Mouse (Mus musculus) kidney, embryonic 16.5 days (tissue): ENCODE results near the gene Kcnd3. TPM values are rescaled to one million over a fixed set of nuclear protein-coding genes. Genes with fewer than 3 reads are reported as not detected.
A peak's percentile ranks its signal among the peaks of the same experiment; 100 is the strongest.

Experiments
- ATAC-seq: fragments of 200-750 bp; cut with Nextera tagmentation; 2 replicates; pipeline ENCODE4 v1.8.0; 2017; ENCODE audit warnings: moderate TSS enrichment; ENCODE audit not compliant: low FRiP score, low TSS enrichment
- H3K27ac ChIP-seq: fragments of 300-500 bp; sonication (generic); 2 replicates; pipeline ENCODE4 v1.5.1; 2014; ENCODE audit warnings: low read length
- H3K27me3 ChIP-seq: fragments of 300-500 bp; sonication (generic); 2 replicates; pipeline ENCODE4 v1.6.1; 2014; ENCODE audit warnings: low read length, control low read depth, mixed read lengths; ENCODE audit not compliant: insufficient read depth
- H3K36me3 ChIP-seq: fragments of 300-500 bp; sonication (generic); 2 replicates; pipeline ENCODE4 v1.6.1; 2014; ENCODE audit warnings: low read length, control low read depth, mixed read lengths; ENCODE audit not compliant: insufficient read depth
- H3K4me1 ChIP-seq: fragments of 300-500 bp; sonication (generic); 2 replicates; pipeline ENCODE4 v1.6.1; 2014; ENCODE audit warnings: low read length, control low read depth, mixed read lengths; ENCODE audit not compliant: insufficient read depth
- H3K4me2 ChIP-seq: fragments of 300-500 bp; sonication (generic); replicated peaks from 2 replicates; pipeline ENCODE4 v1.6.1; 2014; ENCODE audit warnings: low read depth, low read length
- H3K4me3 ChIP-seq: fragments of 300-500 bp; sonication (generic); 2 replicates; pipeline ENCODE4 v1.5.1; 2014; ENCODE audit warnings: mild to moderate bottlenecking, low read length
- H3K9ac ChIP-seq: fragments of 300-500 bp; sonication (generic); replicated peaks from 2 replicates; pipeline ENCODE4 v1.6.1; 2014; ENCODE audit warnings: low read length
- H3K9me3 ChIP-seq: fragments of 300-500 bp; sonication (generic); 2 replicates; pipeline ENCODE4 v1.6.1; 2016; ENCODE audit warnings: low read length, control low read depth
- WGBS: fragments of 180-500 bp; shearing (Covaris S2); extraction: QIAGEN DNeasy Blood & Tissue Kit; methylation state at CpG from one replicate; pipeline ENCODE4 v1.1.7; 2014; 5-methylcytosine and 5-hydroxymethylcytosine counted together
- polyA plus RNA-seq: library from polyadenylated mRNA; unstranded; fragments of >200 nt; fragmentation: Nextera tagmentation; extraction: Ambion mirVana; gene quantifications from 2 replicates; pipeline ENCODE4 v1.2.1, GENCODE M21; 2015

Kcnd3 gene
- polyA plus RNA-seq, 1 experiment from 2014 or later = 2.7 TPM

DNA sequence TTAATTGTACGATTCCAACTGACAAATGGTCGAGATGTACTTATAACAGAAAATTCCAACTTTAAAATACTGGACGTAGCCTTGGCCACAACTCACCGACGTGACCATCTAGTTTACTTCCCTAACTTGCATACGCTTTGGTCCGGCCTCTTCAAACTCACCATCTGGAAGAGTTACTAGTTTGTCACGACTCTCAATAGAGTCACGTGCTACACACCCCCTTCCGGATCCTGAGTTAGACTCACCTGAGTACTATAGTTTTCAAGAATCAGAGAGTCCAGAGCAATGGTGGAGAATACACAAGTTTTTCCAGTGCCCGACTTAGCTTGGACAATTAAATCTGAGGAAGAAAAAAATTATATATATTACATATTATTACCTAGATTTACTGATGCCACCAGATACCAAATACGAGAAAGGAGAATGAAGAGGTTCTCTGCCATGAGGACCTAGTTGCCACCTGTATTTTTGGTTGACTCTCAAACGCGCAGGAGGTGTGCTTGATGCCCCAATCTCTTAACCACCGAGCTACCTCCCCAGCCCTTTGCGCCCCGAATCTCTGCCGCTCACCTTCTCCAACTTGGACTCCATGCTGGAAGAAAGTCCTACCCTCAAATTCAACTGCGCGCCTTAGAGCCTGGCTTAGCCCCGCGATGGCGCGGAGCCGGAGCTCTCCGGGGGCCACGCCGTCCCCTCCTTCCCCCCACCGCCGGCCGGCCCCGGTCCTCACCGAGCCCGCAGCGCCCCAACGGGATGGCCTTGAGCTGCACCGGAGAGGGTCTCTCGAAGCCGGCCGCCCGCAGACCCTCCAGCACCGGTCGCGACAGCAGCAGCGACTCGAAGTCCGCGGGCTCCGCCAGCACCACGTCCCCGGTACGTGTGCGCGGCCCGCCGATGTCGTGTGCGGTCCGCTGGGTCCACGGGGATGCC is 234.5 kb downstream of the Kcnd3 start:
- no peak; the same call in 1 of the 2 replicates for ATAC-seq
- peak overlapping the region; percentile 81 for H3K4me2 ChIP-seq
- peak overlapping the region; percentile 55; the same call in 1 of the 2 replicates for H3K27ac ChIP-seq
- peaks cover 13% of the 10 kb centered on the region for H3K4me1 ChIP-seq
- no peaks in the 10 kb centered on the region for H3K9me3 ChIP-seq
- H3K4me3 ChIP-seq = peak overlapping the region; percentile 90
- WGBS = 7% methylated on average over 59 of the region's 60 CpGs
- no peaks in the 10 kb centered on the region for H3K27me3 ChIP-seq
- peak overlapping the region; percentile 88 for H3K9ac ChIP-seq
- H3K36me3 ChIP-seq = peaks cover 15% of the 10 kb centered on the region; the same call in 1 of the 2 replicates

DNA sequence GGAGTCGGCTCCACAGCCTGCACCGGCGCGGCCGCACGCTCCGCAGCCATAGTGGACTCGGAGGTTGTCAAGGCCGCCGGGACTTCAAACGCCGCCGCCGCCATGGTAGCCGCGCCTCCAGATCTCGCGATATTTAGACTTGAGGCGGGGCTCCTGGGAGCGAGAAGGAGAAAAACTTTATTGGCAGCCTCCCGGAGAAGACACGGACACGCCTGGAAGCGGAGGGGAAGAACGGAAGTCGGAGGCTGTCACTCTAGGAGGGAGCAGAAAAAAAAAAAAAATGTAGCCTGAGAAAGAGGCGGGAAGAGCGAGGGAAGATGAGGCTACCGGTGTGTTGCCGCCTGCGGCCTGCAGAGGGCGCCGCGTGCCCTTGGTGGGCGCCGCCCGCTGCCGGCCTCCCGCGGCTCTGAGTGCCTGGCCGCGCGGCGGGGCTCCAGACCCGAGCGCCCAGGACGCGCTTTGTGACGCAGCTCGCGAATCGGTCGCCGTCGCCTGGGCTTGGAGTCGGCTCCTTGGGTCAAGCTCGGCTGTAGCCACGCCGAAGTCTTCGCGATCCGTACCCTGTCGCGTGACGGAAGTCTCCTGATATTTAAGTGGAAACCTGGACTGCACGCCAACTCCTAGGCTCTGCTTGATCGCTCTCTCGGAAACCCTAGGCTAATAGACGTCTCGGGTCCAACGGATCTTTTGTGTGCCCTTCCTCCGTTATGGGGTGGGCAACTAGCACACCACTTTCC is 235.4 kb downstream of the Kcnd3 start, which contains the start of gene Ddx20:
TSS of gene Ddx20 (minus strand) at position 251 of the 737 bp plus-strand sequence.
- peak; percentile 97 for ATAC-seq
- Histone ChIP-seq H3K4me1 (peaks cover 13% of the 10 kb centered on the region), H3K9me3 (no peaks in the 10 kb centered on the region), H3K9ac (peak within 1 kb of the TSS; percentile 88), H3K36me3 (peaks cover 14% of the 10 kb centered on the region; the same call in 1 of the 2 replicates), H3K27me3 (no peaks in the 10 kb centered on the region), H3K4me2 (peak within 1 kb of the TSS; percentile 81), H3K4me3 (peak within 1 kb of the TSS; percentile 90), H3K27ac (peak within 1 kb of the TSS; percentile 87)
- under 1% methylated on average over 72 of the region's 72 CpGs for WGBS

DNA sequence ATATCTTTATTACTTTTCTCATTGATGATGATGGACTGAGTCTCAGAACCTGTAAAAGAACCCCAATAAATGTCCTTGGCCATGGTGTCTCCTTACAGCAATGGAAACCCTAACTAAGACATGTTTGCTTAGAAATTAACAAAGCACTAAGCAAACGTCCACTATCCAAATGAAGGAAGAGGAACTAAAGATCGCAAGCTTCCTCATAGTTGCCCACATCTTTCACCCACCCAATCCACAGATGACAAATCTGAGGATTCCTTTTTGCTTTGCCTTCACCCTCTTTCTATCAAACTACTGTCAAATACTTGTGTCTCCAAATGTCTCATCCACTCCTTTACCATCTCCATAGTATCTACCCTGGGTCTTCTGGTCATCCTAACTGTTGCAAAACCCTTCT is 236.4 kb downstream of the Kcnd3 start:
- H3K9me3 ChIP-seq = no peaks in the 10 kb centered on the region
- H3K9ac ChIP-seq = no peak overlapping the region
- H3K4me1 ChIP-seq = peaks cover 13% of the 10 kb centered on the region
- WGBS = 82% methylated on average over 2 of the region's 2 CpGs
- H3K4me2 ChIP-seq = no peak overlapping the region
- no peak overlapping the region for H3K4me3 ChIP-seq
- no peaks in the 10 kb centered on the region for H3K27me3 ChIP-seq
- H3K27ac ChIP-seq = no peak overlapping the region
- peaks cover 7% of the 10 kb centered on the region; the same call in 1 of the 2 replicates for H3K36me3 ChIP-seq
- ATAC-seq = no peak

DNA sequence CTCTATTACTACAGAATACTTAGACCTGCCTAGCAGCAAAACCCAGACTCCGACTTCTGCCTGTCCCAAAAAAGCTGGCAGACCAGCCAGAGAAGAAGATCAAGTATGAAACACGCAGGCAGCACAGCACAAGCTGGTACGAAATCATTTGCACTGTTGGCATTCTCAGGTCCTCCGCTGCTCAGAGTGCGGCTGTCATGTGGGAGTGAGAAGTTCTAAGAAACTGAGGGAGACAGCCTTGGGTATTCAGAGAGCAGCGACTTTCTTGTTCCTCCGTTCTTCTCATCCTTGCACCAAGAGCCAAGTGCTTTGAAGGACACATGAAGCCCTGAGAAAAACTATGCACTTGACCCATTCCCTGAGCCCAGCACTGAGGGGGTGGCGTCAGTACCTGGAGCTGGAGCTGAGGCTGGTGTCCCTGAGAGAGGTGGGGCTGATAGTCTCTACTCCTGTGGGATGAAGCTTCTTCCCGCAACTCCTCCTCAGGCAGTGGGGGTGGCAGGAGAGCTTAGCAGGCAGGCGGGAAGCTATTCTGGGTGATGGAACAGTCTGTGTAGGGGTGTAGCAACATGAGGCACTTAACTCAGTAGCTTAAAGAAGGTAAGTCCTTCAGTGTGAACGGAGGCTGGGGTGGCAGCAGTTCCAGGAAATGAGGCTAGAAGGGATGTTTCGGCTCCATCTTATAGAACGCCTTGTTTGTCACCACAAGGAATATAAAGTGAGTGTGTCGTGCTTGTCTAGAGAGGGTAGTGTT is 241.4 kb downstream of the Kcnd3 start:
- Histone ChIP-seq H3K36me3 (no peaks in the 10 kb centered on the region), H3K4me3 (no peak overlapping the region), H3K4me2 (no peak overlapping the region), H3K27ac (no peak overlapping the region), H3K9ac (no peak overlapping the region), H3K27me3 (0 out of 2 replicates have a peak, but pooled peaks cover 3% of the 10 kb centered on the region), H3K9me3 (no peaks in the 10 kb centered on the region), H3K4me1 (peaks cover 10% of the 10 kb centered on the region; the same call in 1 of the 2 replicates)
- ATAC-seq = no peak
- WGBS = 71% methylated on average over 14 of the region's 14 CpGs

DNA sequence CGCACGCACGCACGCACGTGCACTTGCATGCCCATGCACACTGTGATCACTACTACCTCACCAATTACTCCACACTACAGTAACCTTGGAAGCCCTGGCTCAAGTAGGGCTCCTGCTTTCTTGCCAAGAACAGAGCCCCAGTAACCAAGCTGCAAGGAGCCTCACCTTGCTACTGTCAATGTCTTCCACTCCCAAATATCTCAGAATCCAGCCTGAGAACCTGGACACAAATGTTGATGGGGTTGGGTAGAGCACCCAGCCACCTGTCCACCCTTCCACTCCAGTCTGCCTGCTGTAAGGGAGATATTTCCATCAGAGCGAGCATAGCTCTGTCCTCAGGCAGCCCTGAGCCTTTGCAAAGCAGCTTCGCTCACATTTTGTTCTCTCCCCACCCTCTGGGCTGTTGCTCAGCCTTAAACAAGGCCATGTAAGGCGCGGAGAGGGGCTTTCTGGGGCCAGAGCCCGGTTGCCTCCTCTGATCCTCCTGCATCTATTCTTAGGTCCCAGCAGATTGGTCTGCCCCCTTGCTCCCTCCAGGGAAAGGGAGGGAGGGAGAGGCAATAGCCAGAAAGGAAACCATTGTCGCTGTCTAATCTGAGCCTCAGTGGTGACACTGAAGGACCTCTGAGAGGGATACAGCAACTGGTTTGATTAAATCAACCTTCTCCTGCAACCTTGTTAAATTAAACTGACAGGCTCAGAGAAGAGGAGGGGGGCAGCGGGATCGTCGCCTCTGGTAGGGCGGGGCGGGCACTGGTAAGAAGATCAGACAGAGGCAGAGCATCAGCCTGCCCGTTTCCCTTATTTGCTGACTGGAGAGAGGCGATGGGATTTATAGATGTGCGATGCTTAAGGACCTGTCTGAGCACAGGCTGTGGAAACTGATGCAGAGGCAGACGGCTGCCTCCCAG is 243.6 kb downstream of the Kcnd3 start:
- Histone ChIP-seq H3K27me3 (0 out of 2 replicates have a peak, but pooled peaks cover 3% of the 10 kb centered on the region), H3K4me3 (peak overlapping the region; percentile 19), H3K4me1 (peaks cover 10% of the 10 kb centered on the region; the same call in 1 of the 2 replicates), H3K4me2 (peak overlapping the region; percentile 30), H3K27ac (no peak overlapping the region), H3K9me3 (no peaks in the 10 kb centered on the region), H3K36me3 (no peaks in the 10 kb centered on the region), H3K9ac (0 out of 2 replicates have a peak overlapping the region, but pooled peaks have one; percentile 1)
- WGBS = 26% methylated on average over 20 of the region's 20 CpGs
- ATAC-seq = peak; percentile 39; the same call in 1 of the 2 replicates

DNA sequence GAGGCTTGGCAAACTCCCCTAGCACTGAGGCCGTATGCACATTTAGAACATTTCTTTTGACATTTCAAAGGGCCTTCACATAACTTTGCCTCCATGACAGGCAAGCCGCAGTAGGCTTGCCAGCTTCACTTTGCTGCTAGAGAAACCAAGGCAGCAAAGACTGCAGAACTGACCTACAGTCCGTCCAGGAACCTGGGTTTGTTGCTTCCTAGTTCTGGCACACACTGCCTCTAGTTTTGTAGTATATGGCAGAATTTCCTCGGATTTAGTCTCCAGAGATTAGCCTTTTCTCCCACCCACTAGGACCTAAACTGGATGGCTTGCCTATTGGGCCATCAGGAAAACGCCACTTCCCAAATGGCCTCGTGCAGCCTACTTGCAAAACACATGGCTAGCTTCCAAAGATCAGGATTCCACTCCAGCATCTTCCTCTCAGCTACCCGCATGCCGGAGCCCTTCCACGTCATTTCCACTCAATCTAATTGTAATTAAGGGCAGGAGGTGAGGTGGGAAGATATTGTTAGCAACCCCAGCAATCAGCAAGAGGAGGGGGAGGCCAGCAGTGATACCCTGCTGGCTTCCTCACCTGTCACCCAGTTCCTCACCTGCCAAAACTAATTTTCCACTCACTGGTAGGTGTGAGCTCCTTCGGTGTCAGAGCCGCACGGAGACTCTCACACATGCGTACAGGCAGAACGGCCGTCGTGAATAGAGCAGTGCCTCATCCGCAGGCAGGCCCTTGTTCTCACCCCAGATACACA is 244.4 kb downstream of the Kcnd3 start:
- Histone ChIP-seq H3K4me1 (peaks cover 10% of the 10 kb centered on the region; the same call in 1 of the 2 replicates), H3K27ac (no peak overlapping the region), H3K36me3 (no peaks in the 10 kb centered on the region), H3K9ac (no peak overlapping the region), H3K27me3 (0 out of 2 replicates have a peak, but pooled peaks cover 3% of the 10 kb centered on the region), H3K9me3 (no peaks in the 10 kb centered on the region), H3K4me3 (peak overlapping the region; percentile 19; the same call in 1 of the 2 replicates), H3K4me2 (peak overlapping the region; percentile 30)
- 72% methylated on average over 17 of the region's 17 CpGs for WGBS
- ATAC-seq = no peak

DNA sequence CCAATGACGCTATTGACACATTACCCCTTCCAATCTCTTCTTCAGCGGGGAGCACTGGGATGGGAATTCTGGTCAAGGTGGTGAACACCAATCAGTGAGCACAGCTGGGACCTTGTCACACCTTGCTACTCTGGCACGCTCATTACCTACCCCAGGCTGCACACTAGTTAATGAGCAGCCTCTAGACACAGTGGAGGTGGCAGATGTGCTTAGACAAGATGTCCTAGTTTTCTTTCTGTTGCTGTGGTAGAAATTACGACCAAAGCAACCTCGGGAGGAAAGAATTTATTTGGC is 245.0 kb downstream of the Kcnd3 start:
- H3K27ac ChIP-seq = no peak overlapping the region
- no peak overlapping the region for H3K4me2 ChIP-seq
- H3K27me3 ChIP-seq = 0 out of 2 replicates have a peak, but pooled peaks cover 3% of the 10 kb centered on the region
- ATAC-seq = 0 out of 2 replicates have a peak, but pooled peaks have one; percentile 47
- H3K4me1 ChIP-seq = peaks cover 10% of the 10 kb centered on the region; the same call in 1 of the 2 replicates
- no peak overlapping the region for H3K4me3 ChIP-seq
- H3K36me3 ChIP-seq = no peaks in the 10 kb centered on the region
- no peak overlapping the region for H3K9ac ChIP-seq
- no peaks in the 10 kb centered on the region for H3K9me3 ChIP-seq
- WGBS = 54% methylated on average over 5 of the region's 5 CpGs

DNA sequence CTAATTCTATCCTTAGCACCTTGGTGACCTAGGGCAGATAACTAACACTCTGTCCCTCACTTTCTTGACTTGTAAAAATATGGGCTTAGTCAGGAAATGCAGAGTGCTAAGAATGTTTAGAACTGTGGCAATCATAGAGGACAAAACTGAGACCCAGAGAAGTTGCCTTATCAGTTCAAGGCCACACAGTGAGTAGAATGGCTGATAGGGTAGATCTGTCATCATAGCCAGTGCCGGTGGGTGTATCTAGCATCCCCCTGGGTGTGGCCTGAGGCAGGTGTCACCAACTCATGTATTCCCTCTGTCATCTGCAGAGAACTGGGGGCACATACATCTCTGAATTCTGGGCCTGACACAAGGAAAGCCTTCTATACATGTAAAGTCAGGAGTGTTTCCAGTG is 246.2 kb downstream of the Kcnd3 start:
- Histone ChIP-seq H3K9me3 (no peaks in the 10 kb centered on the region), H3K27me3 (peaks cover 8% of the 10 kb centered on the region; the same call in 1 of the 2 replicates), H3K27ac (no peak overlapping the region), H3K9ac (no peak overlapping the region), H3K4me3 (no peak overlapping the region), H3K4me1 (peaks cover 10% of the 10 kb centered on the region; the same call in 1 of the 2 replicates), H3K4me2 (no peak overlapping the region), H3K36me3 (no peaks in the 10 kb centered on the region)
- 84% methylated on average over 1 of the region's 1 CpGs for WGBS
- no peak for ATAC-seq
